Mouse (Mus musculus): ENCODE data around the gene Skint1. TPM values are rescaled to one million over a fixed set of nuclear protein-coding genes. Genes with fewer than 3 reads are reported as not detected.
"Not testable (repeated sequence)": the region's sequence is repeated elsewhere in the genome, so short reads cannot be mapped to it uniquely, and the experiment has no call there.

Gene Skint1
- total RNA-seq (2021): under 1 TPM in 1 of 2 experiments, not detected in 1; 0.89 TPM
- long read RNA-seq: 0 reads

DNA sequence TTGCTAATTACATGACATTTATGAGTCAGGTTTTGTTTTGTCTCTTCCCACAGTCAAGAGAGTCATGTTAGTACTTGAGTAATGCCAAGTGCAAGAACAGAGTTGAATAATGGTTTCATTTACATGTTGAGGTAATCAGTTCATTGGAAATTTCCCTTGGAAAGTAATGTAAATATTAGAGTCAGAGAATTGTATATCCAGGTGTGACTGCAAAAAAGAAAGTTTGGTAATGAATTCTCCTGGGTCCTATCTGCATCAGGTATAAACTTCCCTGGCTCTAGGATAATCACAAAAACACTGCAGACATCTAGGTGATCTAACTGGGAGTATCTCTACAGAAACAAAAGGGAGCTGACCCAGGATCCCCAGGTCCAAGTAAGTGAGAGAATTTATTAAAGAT, at the start of gene Skint1:
TSS of gene Skint1 (plus strand) at position 301 of the 400 bp plus-strand sequence.
- DNase-seq (ENCODE audit: low spot score in 2 of 2): no peak

DNA sequence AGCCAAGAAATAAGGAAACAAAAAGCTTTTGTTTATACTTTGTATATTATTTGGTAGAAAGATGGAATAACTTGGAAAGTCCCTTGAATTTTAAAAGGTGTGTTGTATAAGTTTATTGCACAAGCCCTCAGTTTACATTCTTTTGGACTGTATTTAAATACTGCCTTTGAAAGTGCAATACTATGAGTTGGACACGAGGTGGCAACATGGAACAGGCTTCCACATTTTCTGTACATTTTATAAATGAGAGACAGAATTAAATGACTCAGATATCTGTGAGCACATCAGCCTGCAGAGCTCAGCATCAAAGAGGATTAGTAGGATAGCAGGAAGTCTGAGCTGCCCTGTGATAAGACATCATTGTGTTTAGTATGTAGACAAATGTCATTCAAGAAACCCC, 44.8 kb upstream of the Skint1 start:
- DNase-seq (ENCODE audit: low spot score in 2 of 2): peak in 1 of 2 experiments; percentile 1

DNA sequence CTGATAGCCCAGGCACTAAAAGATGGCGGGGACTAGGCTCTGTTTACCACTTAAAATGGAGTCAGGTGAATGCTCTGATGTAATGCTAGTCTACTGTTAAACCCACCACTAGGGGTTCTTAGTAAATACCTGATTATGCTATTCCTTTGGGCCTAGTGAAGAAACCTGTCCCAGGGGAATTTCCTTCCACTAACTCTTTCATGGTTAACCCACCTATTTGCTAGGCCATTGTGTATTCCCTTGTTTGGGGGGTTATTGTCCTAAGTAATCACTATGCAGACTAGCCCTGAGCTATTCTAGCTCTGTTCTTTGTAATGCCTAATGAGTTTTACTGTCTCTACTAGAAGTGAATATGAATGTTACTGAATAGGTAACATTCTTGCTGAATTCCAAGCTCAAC, 42.8 kb upstream of the Skint1 start:
- DNase-seq (ENCODE audit: low spot score in 2 of 2): not testable (repeated sequence)

DNA sequence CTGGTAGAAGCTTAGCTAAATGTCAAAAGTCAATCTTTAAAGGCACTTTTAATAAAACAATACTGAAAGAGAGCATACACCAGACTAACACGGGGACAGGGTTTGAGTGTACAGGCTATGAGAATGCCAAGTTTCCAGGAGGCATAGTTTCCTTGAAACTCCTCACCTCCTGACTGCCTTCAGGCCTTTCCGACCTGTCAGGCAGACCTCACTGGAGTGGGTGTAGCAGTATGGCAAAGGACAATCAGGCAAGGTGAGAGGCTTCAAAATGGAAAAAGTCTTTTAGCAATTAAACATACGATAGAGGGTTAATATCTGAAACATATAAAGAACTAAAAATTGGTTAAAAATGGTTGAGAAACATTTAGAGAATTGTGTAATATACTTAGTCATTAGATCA, 42.4 kb upstream of the Skint1 start:
- DNase-seq (ENCODE audit: low spot score in 2 of 2): no peak

DNA sequence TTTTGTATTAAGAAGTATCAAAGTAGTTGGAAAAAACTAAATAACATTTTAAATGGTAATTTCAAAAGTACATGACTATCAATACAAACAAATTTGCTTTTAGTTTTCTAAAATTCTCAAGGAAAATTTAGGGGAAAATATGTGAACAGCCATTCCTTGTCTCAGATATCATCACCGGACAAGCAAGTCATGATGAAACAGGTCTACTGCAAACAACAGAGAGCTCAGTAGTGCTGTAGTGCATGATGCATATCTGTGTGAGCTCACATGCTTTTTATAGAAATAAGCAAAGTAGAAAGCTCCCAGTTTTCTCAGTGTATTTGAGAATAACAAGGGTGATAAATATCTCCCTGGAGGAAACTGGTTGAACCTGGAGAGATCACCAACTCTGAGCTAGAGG, 33.4 kb upstream of the Skint1 start, which contains the start of gene Skint7:
TSS of gene Skint7 (plus strand) at position 301 of the 400 bp plus-strand sequence.
- no peak for DNase-seq (ENCODE audit: low spot score in 2 of 2)

DNA sequence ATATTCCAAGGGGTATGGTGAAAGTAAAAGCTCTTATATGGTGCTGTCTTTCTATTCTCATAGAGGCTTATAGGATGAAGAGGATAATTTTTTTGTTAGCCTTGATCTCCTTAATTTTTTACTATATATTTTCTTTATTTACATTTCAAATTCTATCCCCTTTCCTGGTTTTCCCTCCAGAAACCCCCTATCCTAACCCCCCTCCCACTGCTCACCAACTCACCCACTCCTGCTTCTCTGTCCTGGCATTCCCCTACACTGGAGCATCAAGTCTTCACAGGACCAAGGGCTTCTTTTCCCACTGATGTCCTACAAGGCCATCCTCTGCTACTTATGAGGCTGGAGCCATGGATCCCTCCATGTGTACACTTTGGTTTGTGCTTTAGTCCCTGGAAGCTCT, 65.6 kb downstream of the Skint1 start, which contains the start of gene Skint4:
TSS of gene Skint4 (plus strand) at position 301 of the 400 bp plus-strand sequence.
- DNase-seq (ENCODE audit: low spot score in 2 of 2): no peak

Other genes with a start within 250 kb of the Skint1 start
- not detected for gene Slc5a9, start 103.4 kb upstream of the Skint1 start, total RNA-seq (2021)
- gene Skint8, start 86.9 kb upstream of the Skint1 start, total RNA-seq (2021): not detected
- gene Skint7, start 33.3 kb upstream of the Skint1 start, total RNA-seq (2021): not detected
- gene Skint4, start 65.7 kb downstream of the Skint1 start, total RNA-seq (2021): not detected
- gene Skint3, start 226.0 kb downstream of the Skint1 start, total RNA-seq (2021): not detected

All from layer of hippocampus, adult 18-20 months (tissue).